Mouse (Mus musculus): Measurements from ENCODE around the gene Bsdc1. TPM values are rescaled to one million over a fixed set of nuclear protein-coding genes. Genes with fewer than 3 reads are reported as not detected.
"Not testable (repeated sequence)": the region's sequence is repeated elsewhere in the genome, so short reads cannot be mapped to it uniquely, and the experiment has no call there.

Gene Bsdc1
- polyA plus RNA-seq, 1 experiment = 35.7 TPM

GRCm38 (mm10) chr4:129514300-129514898, 53.0 kb downstream of the Bsdc1 start:
- Histone ChIP-seq H3K27ac (replicated peaks; ENCODE audit: low read depth, low read length) (no peak overlapping the region), H3K4me1 (ENCODE audit: control insufficient read depth, insufficient read depth, insufficient read length, low read length) (no peaks in the 10 kb centered on the region), H3K4me3 (ENCODE audit: insufficient read depth, low read depth, low read length) (peak overlapping the region; percentile 56)

GRCm38 (mm10) chr4:129516925-129517324, 55.5 kb downstream of the Bsdc1 start:
- Histone ChIP-seq H3K27ac (replicated peaks; ENCODE audit: low read depth, low read length) (no peak overlapping the region), H3K4me3 (ENCODE audit: insufficient read depth, low read depth, low read length) (no peak overlapping the region), H3K4me1 (ENCODE audit: control insufficient read depth, insufficient read depth, insufficient read length, low read length) (no peaks in the 10 kb centered on the region)

- Histone ChIP-seq H3K4me1 (ENCODE audit: control insufficient read depth, insufficient read depth, insufficient read length, low read length) (no peaks in the 10 kb centered on the region), H3K4me3 (ENCODE audit: insufficient read depth, low read depth, low read length) (no peak overlapping the region), H3K27ac (replicated peaks; ENCODE audit: low read depth, low read length) (no peak overlapping the region)
Observed at GRCm38 (mm10) chr4:129518519-129518918, 57.1 kb downstream of the Bsdc1 start.

- H3K27ac ChIP-seq (replicated peaks; ENCODE audit: low read depth, low read length) = no peak overlapping the region
- H3K4me3 ChIP-seq (ENCODE audit: insufficient read depth, low read depth, low read length) = no peak overlapping the region
- H3K4me1 ChIP-seq (ENCODE audit: control insufficient read depth, insufficient read depth, insufficient read length, low read length) = no peaks in the 10 kb centered on the region
Observed at GRCm38 (mm10) chr4:129525338-129525737, 64.0 kb downstream of the Bsdc1 start.

GRCm38 (mm10) chr4:129525889-129526288, 64.5 kb downstream of the Bsdc1 start:
- Histone ChIP-seq H3K27ac (replicated peaks; ENCODE audit: low read depth, low read length) (no peak overlapping the region), H3K4me1 (ENCODE audit: control insufficient read depth, insufficient read depth, insufficient read length, low read length) (no peaks in the 10 kb centered on the region), H3K4me3 (ENCODE audit: insufficient read depth, low read depth, low read length) (no peak overlapping the region)

GRCm38 (mm10) chr4:129528901-129529300, 67.5 kb downstream of the Bsdc1 start:
- H3K4me1 ChIP-seq (ENCODE audit: control insufficient read depth, insufficient read depth, insufficient read length, low read length); H3K27ac ChIP-seq (replicated peaks; ENCODE audit: low read depth, low read length); H3K4me3 ChIP-seq (ENCODE audit: insufficient read depth, low read depth, low read length): not testable (repeated sequence)

Other genes starting within 250 kb of the Bsdc1 start
- gene C77080, start 200.2 kb upstream of the Bsdc1 start, polyA plus RNA-seq (2012; ENCODE audit: insufficient read depth, insufficient read length, missing spikeins) = 1.9 and 2.6 TPM in 2 replicates
- 0.75 and 1.3 TPM in 2 replicates for gene Sync, start 174.0 kb upstream of the Bsdc1 start, polyA plus RNA-seq (2012; ENCODE audit: insufficient read depth, insufficient read length, missing spikeins)
- 77.7 and 87.6 TPM in 2 replicates for gene Rbbp4, start 126.2 kb upstream of the Bsdc1 start, polyA plus RNA-seq (2012; ENCODE audit: insufficient read depth, insufficient read length, missing spikeins)
- 92.1 and 127 TPM in 2 replicates for gene Zbtb8os, start 125.9 kb upstream of the Bsdc1 start, polyA plus RNA-seq (2012; ENCODE audit: insufficient read depth, insufficient read length, missing spikeins)
- 1.5 and 3.4 TPM in 2 replicates for gene Zbtb8a, start 83.5 kb upstream of the Bsdc1 start, polyA plus RNA-seq (2012; ENCODE audit: insufficient read depth, insufficient read length, missing spikeins)
- not detected in 2 replicates for gene Zbtb8b, start 20.7 kb upstream of the Bsdc1 start, polyA plus RNA-seq (2012; ENCODE audit: insufficient read depth, insufficient read length, missing spikeins)
- gene Tssk3, start 29.4 kb downstream of the Bsdc1 start, polyA plus RNA-seq (2012; ENCODE audit: insufficient read depth, insufficient read length, missing spikeins) = not detected in 2 replicates
- not detected in 2 replicates for gene Fam229a, start 29.6 kb downstream of the Bsdc1 start, polyA plus RNA-seq (2012; ENCODE audit: insufficient read depth, insufficient read length, missing spikeins)
- gene Marcksl1, start 52.0 kb downstream of the Bsdc1 start, polyA plus RNA-seq (2012; ENCODE audit: insufficient read depth, insufficient read length, missing spikeins) = 3.5 and 4.9 TPM in 2 replicates
- 46.2 and 49.1 TPM in 2 replicates for gene Hdac1, start 81.1 kb downstream of the Bsdc1 start, polyA plus RNA-seq (2012; ENCODE audit: insufficient read depth, insufficient read length, missing spikeins)
- not detected in 2 replicates for gene Lck, start 112.1 kb downstream of the Bsdc1 start, polyA plus RNA-seq (2012; ENCODE audit: insufficient read depth, insufficient read length, missing spikeins)
- gene Fam167b, start 117.0 kb downstream of the Bsdc1 start, polyA plus RNA-seq (2012; ENCODE audit: insufficient read depth, insufficient read length, missing spikeins) = not detected in 2 replicates
- gene Eif3i, start 139.1 kb downstream of the Bsdc1 start, polyA plus RNA-seq (2012; ENCODE audit: insufficient read depth, insufficient read length, missing spikeins) = 156 and 174 TPM in 2 replicates
- gene Tmem234, start 139.1 kb downstream of the Bsdc1 start, polyA plus RNA-seq (2012; ENCODE audit: insufficient read depth, insufficient read length, missing spikeins) = 84.4 and 96.6 TPM in 2 replicates
- 1.3 TPM in 1 of 2 replicates, not detected in the other for gene Dcdc2b, start 152.7 kb downstream of the Bsdc1 start, polyA plus RNA-seq (2012; ENCODE audit: insufficient read depth, insufficient read length, missing spikeins)
- gene Iqcc, start 157.5 kb downstream of the Bsdc1 start, polyA plus RNA-seq (2012; ENCODE audit: insufficient read depth, insufficient read length, missing spikeins) = 14.3 and 14.6 TPM in 2 replicates
- 59.5 and 76.0 TPM in 2 replicates for gene Ccdc28b, start 162.4 kb downstream of the Bsdc1 start, polyA plus RNA-seq (2012; ENCODE audit: insufficient read depth, insufficient read length, missing spikeins)
- gene Txlna, start 179.5 kb downstream of the Bsdc1 start, polyA plus RNA-seq (2012; ENCODE audit: insufficient read depth, insufficient read length, missing spikeins) = 13.5 and 15.8 TPM in 2 replicates
- 45.7 and 75.5 TPM in 2 replicates for gene Kpna6, start 211.2 kb downstream of the Bsdc1 start, polyA plus RNA-seq (2012; ENCODE audit: insufficient read depth, insufficient read length, missing spikeins)
- gene Tmem39b, start 235.3 kb downstream of the Bsdc1 start, polyA plus RNA-seq (2012; ENCODE audit: insufficient read depth, insufficient read length, missing spikeins) = 5.4 and 7.3 TPM in 2 replicates